Mouse (Mus musculus): ENCODE results near the gene Hk1. TPM values are rescaled to one million over a fixed set of nuclear protein-coding genes. Genes with fewer than 3 reads are reported as not detected.
A peak's percentile ranks its signal among the peaks of the same experiment; 100 is the strongest.

Gene Hk1
- polyA plus RNA-seq, 1 experiment from 2014 or later: 33.7 TPM

- Histone ChIP-seq H3K36me3 (no peaks in the 10 kb centered on the region), H3K9me3 (replicated peaks) (no peaks in the 10 kb centered on the region), H3K27me3 (ENCODE audit: low read depth, poor library complexity, severe bottlenecking) (0 out of 2 replicates have a peak, but pooled peaks cover 5% of the 10 kb centered on the region), H3K4me3 (no peak overlapping the region), H3K27ac (no peak overlapping the region), H3K4me1 (peaks cover 7% of the 10 kb centered on the region)
- DNase-seq (ENCODE audit: low spot score): no peak
- WGBS: 95% methylated on average over 3 of the region's 3 CpGs
Observed at GRCm38 (mm10) chr10:62238688-62239087, 141.0 kb downstream of the Hk1 start.

- Histone ChIP-seq H3K27ac (no peak overlapping the region), H3K4me1 (peaks cover 11% of the 10 kb centered on the region), H3K36me3 (no peaks in the 10 kb centered on the region), H3K27me3 (ENCODE audit: low read depth, poor library complexity, severe bottlenecking) (0 out of 2 replicates have a peak, but pooled peaks cover 5% of the 10 kb centered on the region), H3K9me3 (replicated peaks) (no peaks in the 10 kb centered on the region), H3K4me3 (no peak overlapping the region)
- no peak for DNase-seq (ENCODE audit: low spot score)
- WGBS: 87% methylated on average over 10 of the region's 10 CpGs
Observed at GRCm38 (mm10) chr10:62237205-62237604, 142.5 kb downstream of the Hk1 start.

- Histone ChIP-seq H3K9me3 (replicated peaks) (no peaks in the 10 kb centered on the region), H3K4me1 (peaks cover 21% of the 10 kb centered on the region), H3K4me3 (no peak overlapping the region), H3K36me3 (no peaks in the 10 kb centered on the region), H3K27me3 (ENCODE audit: low read depth, poor library complexity, severe bottlenecking) (0 out of 2 replicates have a peak, but pooled peaks cover 5% of the 10 kb centered on the region), H3K27ac (no peak overlapping the region)
- WGBS: 86% methylated on average over 6 of the region's 6 CpGs
- DNase-seq (ENCODE audit: low spot score): no peak
Observed at GRCm38 (mm10) chr10:62236165-62236564, 143.5 kb downstream of the Hk1 start.

- H3K27ac ChIP-seq: no peak overlapping the region; the same call in 1 of the 2 replicates
- H3K9me3 ChIP-seq (replicated peaks): no peaks in the 10 kb centered on the region
- H3K4me3 ChIP-seq: peak overlapping the region; percentile 68; the same call in 1 of the 2 replicates
- peaks cover 26% of the 10 kb centered on the region for H3K27me3 ChIP-seq (ENCODE audit: low read depth, poor library complexity, severe bottlenecking)
- WGBS: 77% methylated on average over 3 of the region's 3 CpGs
- H3K36me3 ChIP-seq: no peaks in the 10 kb centered on the region
- peaks cover 24% of the 10 kb centered on the region for H3K4me1 ChIP-seq
- no peak for DNase-seq (ENCODE audit: low spot score)
Observed at GRCm38 (mm10) chr10:62231811-62232210, 147.9 kb downstream of the Hk1 start.

GRCm38 (mm10) chr10:62231395-62231732, 148.3 kb downstream of the Hk1 start:
- 5% methylated on average over 13 of the region's 13 CpGs for WGBS
- DNase-seq (ENCODE audit: low spot score): no peak
- no peaks in the 10 kb centered on the region for H3K36me3 ChIP-seq
- no peaks in the 10 kb centered on the region for H3K9me3 ChIP-seq (replicated peaks)
- H3K27me3 ChIP-seq (ENCODE audit: low read depth, poor library complexity, severe bottlenecking): peaks cover 26% of the 10 kb centered on the region
- H3K4me3 ChIP-seq: peak overlapping the region; percentile 68
- peak overlapping the region; percentile 84 for H3K27ac ChIP-seq
- peaks cover 26% of the 10 kb centered on the region for H3K4me1 ChIP-seq

GRCm38 (mm10) chr10:62230708-62231394, 148.9 kb downstream of the Hk1 start, which contains the start of gene Tspan15:
Gene Tspan15 (minus strand): TSS chr10:62231251.
- Histone ChIP-seq H3K27me3 (ENCODE audit: low read depth, poor library complexity, severe bottlenecking) (peaks cover 26% of the 10 kb centered on the region), H3K4me1 (peaks cover 31% of the 10 kb centered on the region), H3K36me3 (no peaks in the 10 kb centered on the region), H3K9me3 (replicated peaks) (no peaks in the 10 kb centered on the region), H3K4me3 (peak within 1 kb of the TSS; percentile 68), H3K27ac (peak within 1 kb of the TSS; percentile 84)
- peak; percentile 100 for DNase-seq (ENCODE audit: low spot score)
- WGBS: under 1% methylated on average over 59 of the region's 59 CpGs

- Histone ChIP-seq H3K27ac (no peak overlapping the region), H3K9me3 (replicated peaks) (no peaks in the 10 kb centered on the region), H3K4me1 (peaks cover 46% of the 10 kb centered on the region), H3K27me3 (ENCODE audit: low read depth, poor library complexity, severe bottlenecking) (peaks cover 21% of the 10 kb centered on the region), H3K36me3 (no peaks in the 10 kb centered on the region), H3K4me3 (no peak overlapping the region)
- WGBS: 61% methylated on average over 6 of the region's 6 CpGs
- no peak for DNase-seq (ENCODE audit: low spot score)
Observed at GRCm38 (mm10) chr10:62228126-62228525, 151.6 kb downstream of the Hk1 start.

- H3K4me1 ChIP-seq: peaks cover 36% of the 10 kb centered on the region
- no peak overlapping the region for H3K4me3 ChIP-seq
- 65% methylated on average over 7 of the region's 7 CpGs for WGBS
- H3K27me3 ChIP-seq (ENCODE audit: low read depth, poor library complexity, severe bottlenecking): peaks cover 21% of the 10 kb centered on the region
- no peaks in the 10 kb centered on the region for H3K36me3 ChIP-seq
- no peak for DNase-seq (ENCODE audit: low spot score)
- no peaks in the 10 kb centered on the region for H3K9me3 ChIP-seq (replicated peaks)
- no peak overlapping the region for H3K27ac ChIP-seq
Observed at GRCm38 (mm10) chr10:62225839-62226238, 153.9 kb downstream of the Hk1 start.

- no peak for DNase-seq (ENCODE audit: low spot score)
- no peak overlapping the region for H3K27ac ChIP-seq
- WGBS: 47% methylated on average over 6 of the region's 6 CpGs
Observed at GRCm38 (mm10) chr10:62224231-62224630, 155.5 kb downstream of the Hk1 start.

GRCm38 (mm10) chr10:62222777-62223176, 156.9 kb downstream of the Hk1 start:
- H3K27ac ChIP-seq: no peak overlapping the region
- 79% methylated on average over 17 of the region's 17 CpGs for WGBS

More at GRCm38 (mm10) chr10:62224231-62224630, 155.5 kb downstream of the Hk1 start:
- Histone ChIP-seq H3K4me3 (no peak overlapping the region), H3K36me3 (no peaks in the 10 kb centered on the region), H3K27me3 (ENCODE audit: low read depth, poor library complexity, severe bottlenecking) (peaks cover 9% of the 10 kb centered on the region; the same call in 1 of the 2 replicates), H3K9me3 (replicated peaks) (no peaks in the 10 kb centered on the region), H3K4me1 (peaks cover 28% of the 10 kb centered on the region)

GRCm38 (mm10) chr10:62221647-62222046, 158.1 kb downstream of the Hk1 start:
- Histone ChIP-seq H3K27ac (no peak overlapping the region), H3K27me3 (ENCODE audit: low read depth, poor library complexity, severe bottlenecking) (no peaks in the 10 kb centered on the region), H3K36me3 (no peaks in the 10 kb centered on the region), H3K4me1 (peaks cover 28% of the 10 kb centered on the region), H3K4me3 (no peak overlapping the region), H3K9me3 (replicated peaks) (no peaks in the 10 kb centered on the region)
- 90% methylated on average over 2 of the region's 2 CpGs for WGBS
- DNase-seq (ENCODE audit: low spot score): no peak

More at GRCm38 (mm10) chr10:62222777-62223176, 156.9 kb downstream of the Hk1 start:
- DNase-seq (ENCODE audit: low spot score): no peak
- Histone ChIP-seq H3K4me3 (no peak overlapping the region), H3K27me3 (ENCODE audit: low read depth, poor library complexity, severe bottlenecking) (no peaks in the 10 kb centered on the region), H3K36me3 (no peaks in the 10 kb centered on the region), H3K4me1 (peaks cover 28% of the 10 kb centered on the region), H3K9me3 (replicated peaks) (no peaks in the 10 kb centered on the region)

GRCm38 (mm10) chr10:62220732-62221514, 158.8 kb downstream of the Hk1 start:
- DNase-seq (ENCODE audit: low spot score): no peak
- H3K27ac ChIP-seq: no peak overlapping the region
- H3K4me1 ChIP-seq: peaks cover 22% of the 10 kb centered on the region
- H3K36me3 ChIP-seq: no peaks in the 10 kb centered on the region
- no peak overlapping the region for H3K4me3 ChIP-seq
- H3K9me3 ChIP-seq (replicated peaks): no peaks in the 10 kb centered on the region
- WGBS: 79% methylated on average over 8 of the region's 8 CpGs
- no peaks in the 10 kb centered on the region for H3K27me3 ChIP-seq (ENCODE audit: low read depth, poor library complexity, severe bottlenecking)

All from limb, embryonic 10.5 days (tissue).